Mouse (Mus musculus): Measurements from ENCODE around the gene Aak1.

DNA sequence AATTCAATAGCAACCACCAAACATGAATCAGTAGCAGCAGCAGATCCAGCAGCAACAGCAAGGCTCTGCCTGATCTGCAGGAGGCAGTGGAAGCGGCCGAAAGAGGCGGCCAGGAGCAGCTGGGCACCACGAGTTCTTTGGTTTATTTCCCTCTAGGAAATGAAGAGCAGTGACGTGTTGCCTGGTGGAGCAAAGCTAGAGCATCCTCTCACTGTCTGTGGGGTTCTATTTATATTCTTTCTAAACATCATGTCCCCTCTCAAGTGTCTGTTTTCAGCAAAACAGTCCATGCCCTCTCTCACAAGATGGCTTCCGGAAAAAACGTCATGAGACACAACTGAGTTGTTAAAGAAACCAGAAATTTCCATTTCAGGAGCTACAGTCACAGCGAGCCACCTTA is 189.8 kb downstream of the Aak1 start:
- TF ChIP-seq GATA1 (IDR thresholded peaks at IDR 0.05; ENCODE audit: borderline replicate concordance, low read length) (no peak), FLI1 (IDR thresholded peaks at IDR 0.05; ENCODE audit: low read length) (no peak)

Data from megakaryocyte, embryonic 14.5 days (primary cell).